Mouse (Mus musculus) forebrain, embryonic 11.5 days (tissue): ENCODE data around the gene Slc25a3. TPM values are rescaled to one million over a fixed set of nuclear protein-coding genes. Genes with fewer than 3 reads are reported as not detected.

Experiments used
- polyA plus RNA-seq: library from polyadenylated mRNA; unstranded; fragments of >200 nt; fragmentation: Nextera tagmentation; extraction: Ambion mirVana; gene quantifications from 2 replicates; pipeline ENCODE4 v1.2.1, GENCODE M21; 2014

Gene Slc25a3
- polyA plus RNA-seq, 1 experiment from 2014 or later = 404 TPM

Other genes with a start within 250 kb of the Slc25a3 start
- gene Apaf1, start 41.3 kb downstream of the Slc25a3 start, polyA plus RNA-seq = 29.4 and 30.2 TPM in 2 replicates
- gene Ikbip, start 41.1 kb downstream of the Slc25a3 start, polyA plus RNA-seq = 19.8 and 22.7 TPM in 2 replicates
- 433 and 456 TPM in 2 replicates for gene Tmpo, start 57.3 kb upstream of the Slc25a3 start, polyA plus RNA-seq